Mouse (Mus musculus): ENCODE data around the gene Neurl2. TPM values are rescaled to one million over a fixed set of nuclear protein-coding genes. Genes with fewer than 3 reads are reported as not detected.
"Not testable (repeated sequence)": the region's sequence is repeated elsewhere in the genome, so short reads cannot be mapped to it uniquely, and the experiment has no call there.

The Neurl2 gene
- total RNA-seq (2021), result 10 to 100 TPM; 39.2 to 45.2 TPM
- long read RNA-seq, experiment 1, transcript Neurl2-201 (2 exons, 1,014 nt), result major isoform, 39 of 40 reads
- long read RNA-seq, experiment 1, partial matches to known transcripts, result 0 of 40 reads
- long read RNA-seq, experiment 1, other reads (novel, unspliced or antisense), result 1 of 40 reads
- long read RNA-seq, experiment 2, transcript Neurl2-201 (2 exons, 1,014 nt), result major isoform, 53 of 53 reads
- long read RNA-seq, experiment 2, partial matches to known transcripts, result 0 of 53 reads
- long read RNA-seq, experiment 2, other reads (novel, unspliced or antisense), result 0 of 53 reads

- DNase-seq, result peak; percentile 90
These were observed at the start of gene Neurl2 for GRCm38 (mm10) chr2:164833314-164833959. TSS of gene Neurl2 (minus strand) at chr2:164833456.

- DNase-seq, result no peak
These were observed 49.4 kb upstream of the Neurl2 start for GRCm38 (mm10) chr2:164882619-164883018.

- peak; percentile 95 for DNase-seq
These were observed 46.5 kb upstream of the Neurl2 start for GRCm38 (mm10) chr2:164879568-164880277.

- peak; percentile 93 for DNase-seq
These were observed 45.9 kb upstream of the Neurl2 start, which contains the start of gene Pcif1 for GRCm38 (mm10) chr2:164879228-164879567. TSS of gene Pcif1 (plus strand) at chr2:164879304.

DNA sequence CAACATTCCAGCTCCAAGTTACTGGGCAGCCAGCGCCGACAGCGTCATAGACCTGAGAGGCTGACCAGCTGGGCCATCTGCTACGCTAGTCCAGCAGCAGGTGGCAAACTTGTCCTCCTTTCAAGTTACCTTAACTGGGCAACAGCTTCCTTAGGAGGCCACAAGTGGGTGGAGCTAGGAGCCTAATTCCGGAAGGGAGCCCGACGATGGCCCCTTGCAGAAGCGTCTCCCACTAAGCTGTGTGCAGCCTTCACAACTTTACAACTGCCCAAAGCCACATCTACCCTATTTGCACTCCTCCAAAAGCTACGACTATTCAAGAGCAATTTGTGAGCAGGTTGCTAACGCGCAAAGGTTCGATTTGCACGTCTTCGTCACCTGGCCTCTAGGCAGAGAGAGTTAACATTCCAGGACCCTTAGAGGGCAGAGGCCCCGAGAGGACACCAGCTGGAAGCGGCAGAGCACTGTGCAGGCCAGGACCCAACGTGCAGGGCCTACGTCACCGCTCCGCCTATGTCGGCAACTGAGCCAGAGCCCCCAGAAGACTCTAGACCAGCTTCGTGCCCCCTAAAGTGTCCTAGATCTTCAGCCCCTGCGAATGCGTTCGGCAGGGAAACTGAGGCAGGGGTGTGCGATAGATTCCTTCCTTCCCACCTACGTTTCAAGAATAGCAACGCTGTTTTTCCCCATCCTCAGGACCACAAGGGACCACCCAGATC is 45.4 kb upstream of the Neurl2 start:
- DNase-seq, result peak; percentile 55

- DNase-seq, result not testable (repeated sequence)
These were observed 44.3 kb upstream of the Neurl2 start for GRCm38 (mm10) chr2:164877376-164878215.

GRCm38 (mm10) chr2:164875648-164876047 is 42.4 kb upstream of the Neurl2 start:
- not testable (repeated sequence) for DNase-seq

GRCm38 (mm10) chr2:164874239-164874769 is 41.0 kb upstream of the Neurl2 start:
- no peak for DNase-seq

DNA sequence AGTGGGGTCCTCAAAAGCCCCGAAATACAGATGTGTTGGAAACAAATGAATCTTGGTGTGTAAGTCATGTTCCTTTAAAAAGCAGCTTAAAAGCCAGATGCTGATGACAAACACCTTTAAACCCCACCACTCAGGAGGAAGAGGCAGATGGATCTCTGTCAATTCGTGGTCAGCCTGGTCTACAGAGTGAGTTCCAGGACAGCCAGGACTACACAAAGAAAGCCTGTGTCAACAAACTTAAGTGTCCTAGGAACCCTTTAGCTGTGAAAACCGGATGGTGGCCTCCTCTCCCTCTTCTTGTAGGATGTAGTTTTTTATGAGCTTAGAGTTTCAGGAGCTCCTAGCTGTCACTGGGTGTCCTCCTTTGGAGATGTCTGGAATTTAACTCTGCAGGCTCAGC is 40.4 kb upstream of the Neurl2 start:
- no peak for DNase-seq

DNA sequence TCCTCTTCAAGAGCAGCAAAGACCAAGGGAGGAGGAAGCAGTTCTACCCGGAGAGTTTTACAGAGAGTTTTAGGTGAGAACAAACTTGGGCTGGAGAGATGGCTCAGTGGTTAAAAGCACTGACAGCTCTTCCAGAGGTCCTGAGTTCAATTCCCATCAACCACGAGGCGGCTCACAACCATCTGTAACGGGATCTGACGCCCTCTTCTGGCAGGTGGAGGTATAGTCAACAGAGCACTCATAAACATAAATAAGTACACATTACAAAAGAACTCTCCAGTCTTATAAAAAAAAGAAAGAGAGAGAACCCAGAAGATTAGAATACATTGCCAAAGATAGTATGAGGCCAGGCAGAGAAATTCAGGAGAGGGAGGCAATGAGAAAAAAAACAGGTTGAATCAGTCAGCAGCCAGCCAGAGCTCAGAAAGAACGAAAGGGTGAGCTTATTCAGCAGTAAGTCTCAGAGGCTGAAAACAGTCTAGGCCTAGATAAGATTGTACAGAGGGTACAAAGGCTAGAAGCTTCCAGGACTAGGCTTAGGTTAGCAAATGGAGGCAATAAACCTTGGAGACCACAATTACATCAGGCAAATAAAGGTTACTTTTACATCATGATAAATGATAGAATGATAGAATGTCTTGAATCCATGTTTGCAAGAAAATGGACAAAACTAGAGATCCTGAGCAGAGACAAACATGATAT is 38.5 kb upstream of the Neurl2 start:
- no peak for DNase-seq

GRCm38 (mm10) chr2:164868491-164868890 is 35.2 kb upstream of the Neurl2 start:
- DNase-seq, result no peak

DNA sequence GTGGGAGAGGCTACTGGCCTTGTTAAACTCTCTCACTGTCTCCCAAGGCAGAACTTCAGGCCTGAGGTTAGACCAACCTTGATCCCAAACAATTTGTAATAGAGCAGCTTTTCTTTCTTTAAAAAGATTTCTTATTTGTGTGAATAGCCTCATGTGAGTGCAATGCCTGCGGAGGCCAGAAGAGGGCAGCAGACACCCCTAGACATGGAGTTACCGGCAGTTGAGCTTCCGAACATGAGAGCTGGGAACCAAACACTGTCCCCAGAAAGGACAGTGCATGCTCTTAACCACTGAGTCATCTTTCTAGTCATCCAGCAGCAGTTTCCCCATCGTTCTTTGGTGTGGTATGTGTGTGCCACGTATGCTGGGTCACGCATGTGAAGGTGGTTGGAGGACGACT is 34.3 kb upstream of the Neurl2 start:
- DNase-seq, result no peak

GRCm38 (mm10) chr2:164866741-164867551 is 33.7 kb upstream of the Neurl2 start:
- DNase-seq, result no peak

GRCm38 (mm10) chr2:164864593-164864992 is 31.3 kb upstream of the Neurl2 start:
- no peak for DNase-seq

GRCm38 (mm10) chr2:164863411-164863810 is 30.2 kb upstream of the Neurl2 start:
- DNase-seq, result not testable (repeated sequence)

- peak; percentile 62 for DNase-seq
These were observed 29.1 kb upstream of the Neurl2 start for GRCm38 (mm10) chr2:164862179-164862861.

DNA sequence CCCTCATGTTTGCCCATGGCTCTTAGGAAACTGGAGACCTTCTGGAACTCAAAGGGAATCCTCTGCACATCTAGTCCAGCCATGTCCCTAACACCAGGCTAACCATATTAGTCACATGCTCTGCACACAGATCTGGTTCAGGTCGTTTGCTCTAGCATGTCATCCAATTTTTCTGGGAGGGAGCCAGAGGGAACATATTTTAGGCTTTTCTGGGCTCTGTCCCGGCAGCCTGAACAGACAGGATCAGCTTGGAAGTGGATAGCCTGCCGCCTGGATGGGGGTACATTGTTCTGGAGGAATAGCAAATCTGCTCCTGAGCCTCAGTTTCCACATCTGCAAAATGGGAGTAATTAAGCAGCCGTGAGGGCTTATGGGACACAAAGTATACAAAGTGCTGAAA is 27.8 kb upstream of the Neurl2 start:
- no peak for DNase-seq

DNA sequence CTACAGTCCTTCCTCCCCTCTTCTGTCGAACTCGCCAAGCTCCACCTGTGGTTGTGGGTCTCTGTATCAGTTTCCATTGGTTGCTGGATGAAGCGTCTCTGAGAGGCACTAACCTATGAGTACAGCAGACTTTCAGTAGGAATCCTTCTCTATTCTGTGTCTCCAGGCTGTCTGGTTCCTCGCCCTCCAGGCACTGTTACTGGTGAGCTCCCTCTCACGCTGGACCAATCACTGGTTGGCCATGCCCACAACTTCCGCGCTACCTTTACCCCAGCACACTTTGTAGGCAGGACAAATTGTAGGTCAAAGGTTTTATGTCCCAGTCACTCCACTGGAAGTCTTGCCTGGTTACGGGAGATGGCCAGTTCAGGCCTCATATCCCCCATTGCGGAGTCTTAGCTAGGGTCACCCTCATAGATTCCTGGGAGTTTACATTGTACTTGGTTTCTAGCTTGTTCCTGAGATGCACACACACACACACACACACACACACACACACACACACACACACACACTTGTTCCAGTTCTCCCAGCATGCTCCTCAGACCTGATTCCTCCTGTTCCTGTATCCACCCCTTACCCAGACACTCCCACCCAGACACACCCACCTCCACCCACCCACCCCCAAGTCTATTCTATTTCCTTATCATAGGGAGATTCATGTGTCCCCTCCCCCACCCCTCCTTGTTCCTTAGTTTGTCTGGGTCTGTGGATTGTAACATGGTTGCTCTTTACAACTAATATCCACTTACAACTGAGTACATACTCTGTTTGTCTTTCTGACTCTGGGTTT is 26.6 kb upstream of the Neurl2 start:
- no peak for DNase-seq

Measured in gastrocnemius, postnatal 10 days (tissue).